Mouse (Mus musculus) hindbrain, embryonic 14.5 days (tissue): ENCODE results near the gene Tulp2. TPM values are rescaled to one million over a fixed set of nuclear protein-coding genes. Genes with fewer than 3 reads are reported as not detected.

Experiments
- ATAC-seq: fragments of 200-750 bp; cut with Nextera tagmentation; 2 replicates; pipeline ENCODE4 v1.8.0; 2017; ENCODE audit warnings: moderate number of reproducible peaks, mild to moderate bottlenecking, moderate TSS enrichment, moderate library complexity; ENCODE audit not compliant: low FRiP score
- DNase-seq: peaks from one replicate; pipeline ENCODE4 v3.0.0-alpha.2; 2015; ENCODE audit warnings: low spot score
- H3K27ac ChIP-seq: fragments of 300-500 bp; sonication (generic); 2 replicates; pipeline ENCODE4 v1.5.1; 2014; ENCODE audit warnings: mild to moderate bottlenecking, moderate library complexity
- H3K27me3 ChIP-seq: fragments of 300-500 bp; sonication (generic); 2 replicates; pipeline ENCODE4 v1.6.1; 2014; ENCODE audit warnings: mild to moderate bottlenecking, low read length, mixed read lengths; ENCODE audit not compliant: control insufficient read depth, insufficient read depth
- H3K36me3 ChIP-seq: fragments of 300-500 bp; sonication (generic); replicated peaks from 2 replicates; pipeline ENCODE4 v1.6.1; 2014; ENCODE audit not compliant: control insufficient read depth, insufficient read depth
- H3K4me1 ChIP-seq: fragments of 300-500 bp; sonication (generic); replicated peaks from 2 replicates; pipeline ENCODE4 v1.6.1; 2014; ENCODE audit warnings: antibody characterized with exemption, low read length, mixed read lengths; ENCODE audit not compliant: control insufficient read depth, insufficient read depth
- H3K4me2 ChIP-seq: fragments of 300-500 bp; sonication (generic); replicated peaks from 2 replicates; pipeline ENCODE4 v1.6.1; 2014; ENCODE audit warnings: mild to moderate bottlenecking, moderate library complexity
- H3K4me3 ChIP-seq: fragments of 300-500 bp; sonication (generic); replicated peaks from 2 replicates; pipeline ENCODE4 v1.5.1; 2014; ENCODE audit warnings: mild to moderate bottlenecking, low read length
- H3K9ac ChIP-seq: fragments of 300-500 bp; sonication (generic); 2 replicates; pipeline ENCODE4 v1.6.1; 2014
- H3K9me3 ChIP-seq: fragments of 300-500 bp; sonication (generic); 2 replicates; pipeline ENCODE4 v1.6.1; 2016; ENCODE audit warnings: low read length; ENCODE audit not compliant: control insufficient read depth
- WGBS: fragments of 180-500 bp; shearing (Covaris S2); extraction: QIAGEN DNeasy Blood & Tissue Kit; methylation state at CpG from one replicate; pipeline ENCODE4 v1.1.7; 2014; 5-methylcytosine and 5-hydroxymethylcytosine counted together
- microRNA-seq: library from miRNA; unstranded; fragments of <30 nt; microRNA quantifications from one replicate; pipeline ENCODE4, GENCODE M21; 2016
- polyA plus RNA-seq: library from polyadenylated mRNA; unstranded; fragments of >200 nt; fragmentation: Nextera tagmentation; extraction: Ambion mirVana; gene quantifications from 2 replicates; pipeline ENCODE4 v1.2.1, GENCODE M21; 2014

Tulp2 gene
- polyA plus RNA-seq, 1 experiment from 2014 or later: 0.35 TPM

GRCm38 (mm10) chr7:45567780-45568516 is 86.3 kb downstream of the Tulp2 start:
- Histone ChIP-seq H3K36me3 (no peaks in the 10 kb centered on the region), H3K9ac (peak overlapping the region; percentile 26), H3K4me3 (peak overlapping the region; percentile 37), H3K27me3 (no peaks in the 10 kb centered on the region), H3K27ac (peak overlapping the region; percentile 68), H3K4me1 (peaks cover 22% of the 10 kb centered on the region), H3K4me2 (peak overlapping the region; percentile 75), H3K9me3 (no peaks in the 10 kb centered on the region)
- peak; percentile 84 for DNase-seq
- WGBS: 2% methylated on average over 24 of the region's 24 CpGs
- ATAC-seq: peak; percentile 94

GRCm38 (mm10) chr7:45568601-45569473 is 87.2 kb downstream of the Tulp2 start:
- Histone ChIP-seq H3K27me3 (no peaks in the 10 kb centered on the region), H3K4me1 (peaks cover 22% of the 10 kb centered on the region), H3K9ac (peak overlapping the region; percentile 26; the same call in 1 of the 2 replicates), H3K36me3 (no peaks in the 10 kb centered on the region), H3K4me3 (peak overlapping the region; percentile 37), H3K9me3 (no peaks in the 10 kb centered on the region), H3K27ac (peak overlapping the region; percentile 68), H3K4me2 (peak overlapping the region; percentile 75)
- no peak for DNase-seq
- WGBS: 83% methylated on average over 10 of the region's 10 CpGs
- ATAC-seq: no peak

GRCm38 (mm10) chr7:45570103-45570741 is 88.5 kb downstream of the Tulp2 start, which contains the start of gene Bcat2:
Bcat2 (plus strand) TSS chr7:45570153.
- Histone ChIP-seq H3K27ac (peak within 1 kb of the TSS; percentile 80), H3K36me3 (no peaks in the 10 kb centered on the region), H3K4me1 (peaks cover 22% of the 10 kb centered on the region), H3K27me3 (no peaks in the 10 kb centered on the region), H3K4me3 (peak within 1 kb of the TSS; percentile 63), H3K9ac (peak within 1 kb of the TSS; percentile 91), H3K9me3 (no peaks in the 10 kb centered on the region), H3K4me2 (peak within 1 kb of the TSS; percentile 62)
- DNase-seq: peak; percentile 69
- ATAC-seq: peak; percentile 66; the same call in 1 of the 2 replicates
- WGBS: under 1% methylated on average over 40 of the region's 42 CpGs

- Histone ChIP-seq H3K27ac (no peak overlapping the region), H3K9me3 (no peaks in the 10 kb centered on the region), H3K9ac (no peak overlapping the region), H3K36me3 (peaks cover 6% of the 10 kb centered on the region; the same call in 1 of the 2 replicates), H3K27me3 (no peaks in the 10 kb centered on the region), H3K4me3 (no peak overlapping the region), H3K4me2 (0 out of 2 replicates have a peak overlapping the region, but pooled peaks have one; percentile 62), H3K4me1 (peaks cover 22% of the 10 kb centered on the region)
- no peak for DNase-seq
- ATAC-seq: no peak
- 65% methylated on average over 1 of the region's 1 CpGs for WGBS
Observed at GRCm38 (mm10) chr7:45571966-45572365, 90.3 kb downstream of the Tulp2 start.

Small RNA genes lying within 50 kb of the gene (microRNA-seq; reads per million reads assigned to microRNA genes)
- gene Gm22133: not detected

Other genes with a start within 250 kb of the Tulp2 start
- gene Cd37, start 242.8 kb upstream of the Tulp2 start, polyA plus RNA-seq: 0.94 and 1.2 TPM in 2 replicates
- gene Slc6a16, start 240.8 kb upstream of the Tulp2 start, polyA plus RNA-seq: 0.33 and 0.67 TPM in 2 replicates
- not detected in 2 replicates for gene Slc6a21, start 204.4 kb upstream of the Tulp2 start, polyA plus RNA-seq
- 7.8 and 9.3 TPM in 2 replicates for gene Trpm4, start 148.1 kb upstream of the Tulp2 start, polyA plus RNA-seq
- 0.20 and 0.41 TPM in 2 replicates for gene Hrc, start 146.6 kb upstream of the Tulp2 start, polyA plus RNA-seq
- gene Ppfia3, start 114.9 kb upstream of the Tulp2 start, polyA plus RNA-seq: 29.8 and 32.3 TPM in 2 replicates
- gene Lin7b, start 111.3 kb upstream of the Tulp2 start, polyA plus RNA-seq: 34.8 and 37.9 TPM in 2 replicates
- 61.4 and 72.3 TPM in 2 replicates for gene Snrnp70, start 86.1 kb upstream of the Tulp2 start, polyA plus RNA-seq
- gene Kcna7, start 76.2 kb upstream of the Tulp2 start, polyA plus RNA-seq: not detected in 2 replicates
- gene Ntf5, start 68.2 kb upstream of the Tulp2 start, polyA plus RNA-seq: 0.13 TPM in 1 of 2 replicates, not detected in the other
- 1.2 and 2.0 TPM in 2 replicates for gene Lhb, start 61.1 kb upstream of the Tulp2 start, polyA plus RNA-seq
- gene Gys1, start 47.0 kb upstream of the Tulp2 start, polyA plus RNA-seq: 17.8 and 21.6 TPM in 2 replicates
- gene Ruvbl2, start 43.8 kb upstream of the Tulp2 start, polyA plus RNA-seq: 83.9 and 93.5 TPM in 2 replicates
- 4,936 and 5,483 TPM in 2 replicates for gene Ftl1, start 22.0 kb upstream of the Tulp2 start, polyA plus RNA-seq
- gene Bax, start 15.0 kb upstream of the Tulp2 start, polyA plus RNA-seq: 182 and 190 TPM in 2 replicates
- not detected in 2 replicates for gene Gm45808, start 4.9 kb downstream of the Tulp2 start, polyA plus RNA-seq
- 2.8 and 3.6 TPM in 2 replicates for gene Dhdh, start 6.9 kb downstream of the Tulp2 start, polyA plus RNA-seq
- 121 and 122 TPM in 2 replicates for gene Nucb1, start 28.5 kb downstream of the Tulp2 start, polyA plus RNA-seq
- gene Ppp1r15a, start 44.4 kb downstream of the Tulp2 start, polyA plus RNA-seq: 12.9 and 13.0 TPM in 2 replicates
- gene Plekha4, start 44.5 kb downstream of the Tulp2 start, polyA plus RNA-seq: 1.4 and 2.3 TPM in 2 replicates
- gene Hsd17b14, start 73.0 kb downstream of the Tulp2 start, polyA plus RNA-seq: 0.25 TPM in 1 of 2 replicates, not detected in the other
- gene Bcat2, start 88.3 kb downstream of the Tulp2 start, polyA plus RNA-seq: 17.4 and 19.0 TPM in 2 replicates
- gene Fgf21, start 133.6 kb downstream of the Tulp2 start, polyA plus RNA-seq: not detected in 2 replicates
- gene Fut1, start 135.4 kb downstream of the Tulp2 start, polyA plus RNA-seq: not detected in 2 replicates
- not detected in 2 replicates for gene Izumo1, start 139.9 kb downstream of the Tulp2 start, polyA plus RNA-seq
- 17.2 and 18.3 TPM in 2 replicates for gene Rasip1, start 145.6 kb downstream of the Tulp2 start, polyA plus RNA-seq
- 3.0 and 3.1 TPM in 2 replicates for gene Mamstr, start 158.1 kb downstream of the Tulp2 start, polyA plus RNA-seq
- gene Fut2, start 184.5 kb downstream of the Tulp2 start, polyA plus RNA-seq: 0.07 and 0.11 TPM in 2 replicates
- gene Ntn5, start 202.1 kb downstream of the Tulp2 start, polyA plus RNA-seq: 1.0 and 1.3 TPM in 2 replicates
- 0.22 and 0.40 TPM in 2 replicates for gene Sec1, start 212.5 kb downstream of the Tulp2 start, polyA plus RNA-seq
- gene Car11, start 218.0 kb downstream of the Tulp2 start, polyA plus RNA-seq: 28.2 and 29.0 TPM in 2 replicates
- 3.5 and 3.9 TPM in 2 replicates for gene Dbp, start 223.2 kb downstream of the Tulp2 start, polyA plus RNA-seq
- gene Rpl18, start 233.6 kb downstream of the Tulp2 start, polyA plus RNA-seq: 578 and 674 TPM in 2 replicates
- gene Sphk2, start 236.1 kb downstream of the Tulp2 start, polyA plus RNA-seq: 16.7 and 20.0 TPM in 2 replicates
- gene Fam83e, start 239.3 kb downstream of the Tulp2 start, polyA plus RNA-seq: 0.17 TPM in 1 of 2 replicates, not detected in the other
- not detected in 2 replicates for gene Spaca4, start 243.9 kb downstream of the Tulp2 start, polyA plus RNA-seq